Mouse (Mus musculus) spleen, adult 12 weeks (tissue): ENCODE results near the gene Brsk1.

Experiments used
- DNase-seq: peaks from one replicate; pipeline ENCODE4 v3.0.0; 2022; ENCODE audit warnings: low spot score

Brsk1 gene

DNA sequence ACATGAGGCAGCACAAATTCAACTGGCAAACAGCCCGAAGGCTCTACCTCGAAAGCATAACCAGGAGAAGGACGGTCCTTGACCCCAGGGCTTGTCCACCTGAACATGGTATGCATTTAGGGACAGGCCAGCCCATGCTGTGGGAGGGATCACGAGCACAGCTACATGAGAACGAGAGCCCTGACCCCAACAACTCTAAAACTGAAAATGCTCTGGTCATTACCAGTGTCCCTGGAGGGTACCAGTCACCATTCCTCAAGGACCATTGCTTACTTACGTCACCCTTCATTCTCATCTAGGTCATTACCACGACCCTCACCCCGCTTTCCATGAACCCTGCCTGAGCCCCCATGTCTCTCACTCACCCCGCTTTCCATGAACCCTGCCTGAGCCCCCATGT, 21.2 kb upstream of the Brsk1 start:
- DNase-seq: no peak

GRCm38 (mm10) chr7:4670655-4671255, 19.6 kb upstream of the Brsk1 start:
- no peak for DNase-seq

DNA sequence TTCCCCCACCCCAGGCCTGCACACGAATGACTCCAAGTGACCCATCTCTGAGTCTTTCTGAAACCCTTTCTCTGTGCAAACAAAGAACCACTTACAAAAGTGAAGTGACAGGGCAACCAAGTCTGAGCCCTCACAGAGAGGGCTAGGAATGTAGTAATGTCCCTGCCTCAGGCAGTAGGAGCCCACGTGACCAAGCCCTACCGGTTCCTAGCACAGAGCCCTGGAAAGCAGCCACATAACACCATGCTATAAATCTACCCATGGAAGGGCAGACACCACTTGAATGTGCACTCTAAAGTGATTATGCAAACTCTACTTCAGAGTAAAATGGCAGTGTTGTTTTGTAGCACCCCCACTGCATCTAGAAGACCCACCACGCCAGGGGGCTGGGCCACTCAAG, 18.4 kb upstream of the Brsk1 start:
- DNase-seq: no peak

- no peak for DNase-seq
Observed at GRCm38 (mm10) chr7:4674114-4674731, 16.2 kb upstream of the Brsk1 start.

DNA sequence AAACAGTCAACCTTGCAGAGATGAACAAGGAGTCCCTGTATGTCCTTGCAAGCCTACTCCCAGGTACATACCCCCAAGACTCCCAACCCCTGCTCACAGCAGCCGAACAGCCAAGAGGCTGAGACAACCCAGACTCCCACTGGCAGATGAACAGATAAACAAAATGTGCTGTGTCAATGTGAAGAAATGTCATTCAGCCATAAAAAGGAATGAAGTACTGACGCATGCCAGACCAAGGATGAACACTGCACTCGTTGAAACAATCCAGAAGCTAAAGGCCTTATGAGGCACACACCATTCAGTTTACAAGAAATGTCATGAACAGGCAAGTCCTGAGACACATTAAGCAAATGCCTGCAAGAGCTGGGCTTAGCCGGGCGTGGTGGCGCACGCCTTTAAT, 15.2 kb upstream of the Brsk1 start:
- DNase-seq: no peak

DNA sequence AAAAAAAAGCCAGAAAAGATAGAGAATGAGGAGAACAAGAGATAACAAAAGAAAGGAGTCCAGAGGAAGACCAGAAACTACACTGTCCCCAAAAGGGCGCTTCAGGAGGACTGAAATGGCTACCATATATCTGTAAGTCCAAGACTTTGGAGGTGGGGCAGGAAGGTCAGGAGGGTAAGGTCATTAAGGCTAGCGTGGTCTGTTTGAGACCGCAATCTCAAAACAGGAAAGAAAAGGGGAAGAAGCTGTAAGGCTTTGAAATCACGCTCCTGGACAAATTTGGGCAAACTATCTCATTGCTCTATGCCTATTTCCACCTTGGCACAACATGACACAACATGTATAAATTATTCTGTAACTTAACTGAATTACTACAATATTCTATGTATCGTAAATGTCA, 7.1 kb upstream of the Brsk1 start:
- no peak for DNase-seq

- DNase-seq: no peak
Observed at GRCm38 (mm10) chr7:4684203-4684602, 6.2 kb upstream of the Brsk1 start.

DNA sequence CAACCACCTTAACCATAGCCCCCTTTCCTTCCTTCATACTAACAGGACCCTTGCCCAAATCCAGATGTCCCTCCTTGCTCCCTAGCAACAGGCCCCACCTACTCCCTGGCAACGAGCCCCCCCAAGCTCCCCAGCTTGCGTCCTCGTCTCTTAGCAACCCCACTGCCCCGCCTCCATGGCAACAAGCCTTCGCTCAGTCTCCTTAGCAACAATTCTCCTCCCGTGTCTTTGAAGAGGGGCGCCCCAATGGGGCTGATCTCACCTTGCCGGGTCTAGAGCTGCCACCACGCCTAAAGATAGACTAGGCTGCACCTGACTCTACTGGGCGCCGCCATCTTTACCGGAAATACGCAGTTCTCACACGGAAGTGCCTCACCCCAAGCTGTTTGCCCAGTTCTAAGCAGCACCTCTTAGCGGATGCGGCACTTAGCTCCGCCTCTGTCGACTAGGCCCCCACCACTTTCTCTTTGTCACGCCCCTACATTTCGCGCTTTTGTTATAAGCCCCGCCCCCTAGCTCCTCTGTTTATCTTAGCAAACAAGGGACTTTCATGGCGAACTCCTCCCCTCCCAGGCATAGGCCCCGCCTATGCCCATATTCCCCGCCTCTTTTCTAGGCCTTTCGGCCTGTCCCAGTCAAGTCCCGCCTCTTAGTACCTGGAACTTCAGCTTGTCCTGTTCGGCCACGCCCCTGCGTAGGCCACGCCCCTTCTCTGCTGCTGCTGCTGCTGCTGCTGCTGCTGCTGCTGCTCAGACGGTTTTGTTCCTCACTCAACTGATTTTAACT, 5.6 kb upstream of the Brsk1 start, which contains the start of gene Hspbp1:
TSS of gene Hspbp1 (minus strand) at position 437 of the 786 bp plus-strand sequence.
- peak; percentile 94 for DNase-seq

DNA sequence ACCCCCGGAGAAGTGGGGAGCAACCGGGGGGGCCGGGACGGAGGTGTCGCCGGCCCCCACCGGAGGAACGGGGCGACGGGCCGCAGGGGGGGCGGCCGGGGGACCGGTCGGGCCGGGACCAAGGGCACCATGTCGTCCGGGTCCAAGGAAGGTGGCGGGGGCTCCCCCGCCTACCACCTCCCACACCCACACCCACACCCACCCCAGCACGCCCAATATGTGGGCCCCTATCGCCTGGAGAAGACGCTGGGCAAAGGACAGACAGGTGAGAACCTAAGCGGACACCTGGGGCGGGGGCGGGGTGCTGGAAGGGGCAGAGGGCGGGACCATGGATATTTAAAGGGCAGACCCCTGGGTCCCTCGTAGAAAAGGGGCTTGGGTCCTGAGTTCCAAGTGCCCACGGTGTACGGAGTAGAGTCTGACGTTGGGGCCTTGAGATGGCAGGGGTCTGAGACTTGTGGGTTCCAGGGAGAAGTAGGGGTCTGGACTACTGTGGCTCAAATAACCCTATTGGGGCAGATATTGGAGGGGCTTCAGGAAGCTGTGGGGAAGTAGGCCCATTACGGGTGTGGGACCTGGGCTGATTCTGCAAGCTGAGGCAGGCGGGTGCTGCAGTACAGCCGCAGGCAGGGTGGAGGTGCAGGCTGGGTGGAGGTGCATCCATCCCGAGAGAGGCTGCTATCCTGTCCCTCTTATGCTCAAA, 698 bp downstream of the Brsk1 start:
- no peak for DNase-seq

GRCm38 (mm10) chr7:4693004-4693403, 2.6 kb downstream of the Brsk1 start:
- DNase-seq: no peak

DNA sequence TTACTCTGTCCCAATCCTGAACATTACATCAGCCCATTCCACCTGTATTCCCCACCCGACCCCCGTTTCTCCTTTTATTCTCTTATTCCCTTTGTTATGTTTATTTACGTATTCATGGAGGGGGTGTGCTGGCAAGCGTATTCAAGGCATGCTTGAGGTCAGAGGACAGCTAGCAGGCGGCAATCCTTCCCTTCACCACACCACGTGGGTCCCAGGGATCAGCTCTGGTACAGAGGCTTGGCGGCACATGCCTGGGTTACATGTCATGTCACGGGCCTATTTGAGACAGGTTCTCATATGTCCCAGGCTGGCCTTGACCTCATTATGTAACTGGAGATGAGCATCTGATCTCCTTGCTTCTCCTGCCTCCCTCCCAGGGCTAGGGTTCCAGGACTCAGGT, 11.9 kb downstream of the Brsk1 start:
- DNase-seq: no peak

GRCm38 (mm10) chr7:4703195-4703594, 12.8 kb downstream of the Brsk1 start:
- DNase-seq: no peak

GRCm38 (mm10) chr7:4705098-4705497, 14.7 kb downstream of the Brsk1 start:
- DNase-seq: peak; percentile 13

GRCm38 (mm10) chr7:4712594-4712993, 22.2 kb downstream of the Brsk1 start:
- DNase-seq: no peak

- DNase-seq: no peak
Observed at GRCm38 (mm10) chr7:4716955-4717354, 26.6 kb downstream of the Brsk1 start.

GRCm38 (mm10) chr7:4719276-4719675, 28.9 kb downstream of the Brsk1 start:
- no peak for DNase-seq

DNA sequence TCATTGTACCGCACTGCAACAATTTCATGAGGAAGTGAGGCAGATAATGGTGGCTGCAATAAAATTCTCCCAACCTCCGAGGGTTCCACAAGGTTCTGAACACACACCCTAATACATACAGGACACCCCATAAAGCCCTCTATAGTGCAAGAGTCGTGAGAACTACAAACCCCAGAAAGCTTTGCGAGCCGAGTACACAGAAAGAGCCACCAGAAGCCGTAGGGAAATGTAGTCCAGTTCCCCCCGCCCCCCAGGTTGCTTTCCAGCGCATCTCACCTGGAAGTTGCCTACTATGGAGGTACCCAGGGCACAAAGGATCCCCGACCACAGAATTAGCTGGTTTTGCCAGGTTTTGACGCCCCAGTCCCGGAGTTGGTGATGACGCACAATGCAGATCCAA, 33.1 kb downstream of the Brsk1 start:
- DNase-seq: no peak

DNA sequence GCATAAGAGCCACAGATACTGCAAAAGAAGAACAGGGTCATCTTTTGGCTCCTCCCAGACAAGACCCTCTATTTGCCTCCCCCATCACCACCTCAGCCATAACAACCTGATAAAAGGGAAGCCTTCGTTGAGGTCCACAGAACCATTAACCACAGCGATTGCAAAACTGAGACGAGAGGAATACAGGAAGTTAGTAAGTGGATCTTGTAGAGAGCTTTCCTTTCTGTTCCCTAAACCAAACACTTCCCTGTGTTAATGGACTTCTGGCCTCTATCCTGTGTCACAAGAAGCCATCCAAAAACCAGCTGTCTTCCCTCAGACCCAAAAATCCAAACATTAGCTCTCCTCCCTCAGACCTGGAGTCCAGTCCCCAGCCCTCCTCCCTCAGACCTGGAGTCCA, 34.0 kb downstream of the Brsk1 start:
- DNase-seq: no peak

- no peak for DNase-seq
Observed at GRCm38 (mm10) chr7:4725169-4725568, 34.8 kb downstream of the Brsk1 start, which contains the start of gene Tmem150b. Gene Tmem150b, minus strand, starts transcription at chr7:4725249.

DNA sequence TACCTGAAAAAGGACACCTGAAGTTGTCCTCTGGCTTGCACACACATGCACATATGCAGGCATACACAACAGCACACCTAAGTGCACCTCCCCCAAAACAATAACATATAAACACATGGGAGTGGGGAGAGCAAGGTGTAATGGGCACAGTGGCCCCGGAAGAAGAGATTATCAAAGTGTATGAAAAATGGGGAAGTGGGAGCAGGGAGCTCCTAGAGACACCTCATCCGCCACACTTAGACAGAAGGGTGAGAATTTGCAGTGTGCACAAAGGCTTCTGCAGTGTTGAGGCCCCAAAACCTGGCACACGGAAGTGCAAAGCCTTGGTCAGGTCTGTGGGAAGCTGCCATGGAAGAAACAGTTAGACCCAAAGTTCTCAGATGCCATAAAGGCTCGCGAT, 40.7 kb downstream of the Brsk1 start:
- DNase-seq: no peak

GRCm38 (mm10) chr7:4732968-4733392, 42.6 kb downstream of the Brsk1 start:
- DNase-seq: no peak

GRCm38 (mm10) chr7:4739041-4739543, 48.7 kb downstream of the Brsk1 start:
- DNase-seq: no peak
